Mouse (Mus musculus) CH12.LX (cell line): Measurements from ENCODE around the gene Dusp9. TPM values are rescaled to one million over a fixed set of nuclear protein-coding genes. Genes with fewer than 3 reads are reported as not detected.

ENCODE experiments used
- DNase-seq: peaks from one replicate; pipeline ENCODE4 v3.0.0-alpha.2; 2013; ENCODE audit errors: extremely low read depth
- H3K27ac ChIP-seq: 2 replicates; pipeline ENCODE4 v1.5.1; 2012; ENCODE audit warnings: low read depth, mild to moderate bottlenecking, control low read depth, moderate library complexity; ENCODE audit not compliant: insufficient read depth
- H3K27me3 ChIP-seq: replicated peaks from 2 replicates; pipeline ENCODE3; 2012; ENCODE audit warnings: inconsistent platforms
- H3K36me3 ChIP-seq, 2 experiments: replicated peaks in 1 of 2; 2 replicates each; pipeline versions ENCODE3 to v1.6.1; 2012; ENCODE audit warnings: inconsistent platforms in 1 of 2, low read length in 1 of 2, mild to moderate bottlenecking in 1 of 2, mixed read lengths in 1 of 2, moderate library complexity in 1 of 2; ENCODE audit not compliant: control insufficient read depth in 1 of 2, insufficient read depth in 1 of 2
- H3K4me1 ChIP-seq, 2 experiments: 2 replicates each; pipeline ENCODE4 v1.6.1; 2012; ENCODE audit warnings: inconsistent platforms in 1 of 2, moderate library complexity in 1 of 2; ENCODE audit not compliant: insufficient read depth in 2 of 2, control insufficient read depth in 1 of 2
- H3K4me2 ChIP-seq: 2 replicates; pipeline ENCODE4 v1.6.1; 2012; ENCODE audit warnings: low read depth, mild to moderate bottlenecking, control low read depth; ENCODE audit not compliant: poor library complexity, insufficient read depth, severe bottlenecking
- H3K4me3 ChIP-seq, 3 experiments: fragments of 150-350 bp in 1 of 3; sonication (generic) in 1 of 3; replicated peaks in 1 of 3; 2 replicates each; pipeline versions ENCODE3 to v1.5.1; 2011 to 2012; ENCODE audit warnings: low read depth in 2 of 3, low read length in 2 of 3, mild to moderate bottlenecking in 2 of 3, moderate library complexity in 2 of 3, control low read depth in 1 of 3, improper control_type of control experiment in 1 of 3, inconsistent platforms in 1 of 3, mixed read lengths in 1 of 3; ENCODE audit not compliant: poor library complexity in 1 of 3
- H3K79me2 ChIP-seq: replicated peaks from 2 replicates; pipeline ENCODE4 v1.6.1; 2012; ENCODE audit warnings: mild to moderate bottlenecking, moderate library complexity; ENCODE audit not compliant: control insufficient read depth, poor library complexity, insufficient read depth, severe bottlenecking; ENCODE audit errors: extremely low read depth
- H3K9ac ChIP-seq: 2 replicates; pipeline ENCODE4 v1.6.1; 2012; ENCODE audit warnings: low read depth, mild to moderate bottlenecking, control low read depth, moderate library complexity; ENCODE audit not compliant: insufficient read depth
- H3K9me3 ChIP-seq: replicated peaks from 2 replicates; pipeline ENCODE3; 2012; ENCODE audit warnings: low read length, inconsistent platforms, mixed read lengths
- BHLHE40 ChIP-seq: IDR thresholded peaks from 2 replicates; pipeline ENCODE4 v1.6.1; 2011; ENCODE audit warnings: mild to moderate bottlenecking, low read depth, low read length, improper control_type of control experiment
- CHD2 ChIP-seq: IDR thresholded peaks from 2 replicates; pipeline ENCODE4 v1.6.1; 2011; ENCODE audit warnings: low read length, improper control_type of control experiment
- E2F4 ChIP-seq: IDR thresholded peaks from 2 replicates; pipeline ENCODE4 v1.6.1; 2011; ENCODE audit warnings: low read depth, low read length, improper control_type of control experiment; ENCODE audit not compliant: insufficient replicate concordance
- EP300 ChIP-seq: IDR thresholded peaks from 2 replicates; pipeline ENCODE4 v1.6.1; 2011; ENCODE audit warnings: low read length, improper control_type of control experiment
- GABPA ChIP-seq: IDR thresholded peaks from 2 replicates; pipeline ENCODE4 v1.6.1; 2012; ENCODE audit warnings: low read depth, low read length, improper control_type of control experiment, inconsistent platforms; ENCODE audit not compliant: insufficient replicate concordance
- HCFC1 ChIP-seq: IDR thresholded peaks from 2 replicates; pipeline ENCODE4 v1.6.1; 2012; ENCODE audit warnings: low read depth, mild to moderate bottlenecking, inconsistent platforms, low read length, improper control_type of control experiment
- IRF4 ChIP-seq: IDR thresholded peaks from 2 replicates; pipeline ENCODE4 v1.6.1; 2014; ENCODE audit warnings: low read depth, mild to moderate bottlenecking, inconsistent platforms, low read length, improper control_type of control experiment
- JUN ChIP-seq: IDR thresholded peaks from 2 replicates; pipeline ENCODE4 v1.6.1; 2011; ENCODE audit warnings: low read depth, mild to moderate bottlenecking, low read length, improper control_type of control experiment, moderate library complexity; ENCODE audit not compliant: insufficient read depth
- KAT2A ChIP-seq: IDR thresholded peaks from 2 replicates; pipeline ENCODE4 v1.6.1; 2012; ENCODE audit warnings: low read length, improper control_type of control experiment, inconsistent platforms; ENCODE audit not compliant: insufficient replicate concordance
- MAFK ChIP-seq: IDR thresholded peaks from 2 replicates; pipeline ENCODE4 v1.6.1; 2011; ENCODE audit warnings: low read length, improper control_type of control experiment; ENCODE audit not compliant: insufficient replicate concordance
- MAX ChIP-seq: IDR thresholded peaks from 2 replicates; pipeline ENCODE4 v1.6.1; 2011; ENCODE audit warnings: low read length, improper control_type of control experiment
- MAZ ChIP-seq: IDR thresholded peaks from 2 replicates; pipeline ENCODE4 v1.6.1; 2012; ENCODE audit warnings: low read depth, mild to moderate bottlenecking, inconsistent platforms, low read length, improper control_type of control experiment, moderate library complexity
- MXI1 ChIP-seq: IDR thresholded peaks from 2 replicates; pipeline ENCODE4 v1.6.1; 2011; ENCODE audit warnings: mild to moderate bottlenecking, low read depth, low read length, improper control_type of control experiment
- MYC ChIP-seq: IDR thresholded peaks from 2 replicates; pipeline ENCODE4 v1.6.1; 2011; ENCODE audit warnings: low read depth, mild to moderate bottlenecking, improper control_type of control experiment, low read length
- POLR2A ChIP-seq: IDR thresholded peaks from 2 replicates; pipeline ENCODE4 v1.6.1; 2011; ENCODE audit warnings: low read depth, mild to moderate bottlenecking, improper control_type of control experiment, low read length
- RAD21 ChIP-seq: IDR thresholded peaks from 2 replicates; pipeline ENCODE4 v1.6.1; 2011; ENCODE audit warnings: low read depth, mild to moderate bottlenecking, low read length, improper control_type of control experiment, moderate library complexity
- SMC3 ChIP-seq: IDR thresholded peaks from 2 replicates; pipeline ENCODE4 v1.6.1; 2011; ENCODE audit warnings: low read depth, low read length, improper control_type of control experiment
- TCF12 ChIP-seq: IDR thresholded peaks from 2 replicates; pipeline ENCODE4 v1.6.1; 2014; ENCODE audit warnings: low read depth, mild to moderate bottlenecking, inconsistent platforms, low read length, improper control_type of control experiment
- USF1 ChIP-seq: IDR thresholded peaks from 2 replicates; pipeline ENCODE4 v1.6.1; 2014; ENCODE audit warnings: low read depth, mild to moderate bottlenecking, inconsistent platforms, low read length, improper control_type of control experiment
- USF2 ChIP-seq: conservative IDR thresholded peaks from 2 replicates; pipeline ENCODE4 v1.6.1; 2011; ENCODE audit warnings: low read depth, low read length, improper control_type of control experiment
- ZC3H11A ChIP-seq: IDR thresholded peaks from 2 replicates; pipeline ENCODE4 v1.6.1; 2012; ENCODE audit warnings: low read depth, mild to moderate bottlenecking, inconsistent platforms, low read length, improper control_type of control experiment
- ZKSCAN1 ChIP-seq: IDR thresholded peaks from 2 replicates; pipeline ENCODE4 v1.6.1; 2012; ENCODE audit warnings: low read depth, inconsistent platforms, low read length, improper control_type of control experiment, borderline replicate concordance
- dilution Hi-C: fragments of 300-500 bp; cut with MboI; formaldehyde crosslinking; loops from 2 replicates; pipeline ENCODE4 v1.14.3; 2020; ENCODE audit warnings: low sequenced_read_pairs; ENCODE audit not compliant: extremely low pct_unique_long_range_greater_than_20kb, extremely low pct_ligation_motif_present
- in situ Hi-C: fragments of 300-500 bp; cut with MboI; formaldehyde crosslinking; loops from 3 replicates; pipeline ENCODE4 v1.14.3; 2019; ENCODE audit warnings: low sequenced_read_pairs, low pct_ligation_motif_present, low pct_unique_long_range_greater_than_20kb, mixed read lengths
- polyA plus RNA-seq: library from polyadenylated mRNA; unstranded; fragments of >175 nt; gene quantifications from 2 replicates; pipeline ENCODE4 v1.2.1, GENCODE M21; 2012; ENCODE audit warnings: low read depth; ENCODE audit not compliant: insufficient read length
- total RNA-seq, 2 experiments: library from RNA; depleted of rRNA; stranded (reverse); fragments of 300-350 nt in 1 of 2; fragments of >200 nt in 1 of 2; gene quantifications; 2 replicates each; pipeline ENCODE4 v1.2.3; 2012 to 2014

The Dusp9 gene
- total and polyA plus RNA-seq, 3 experiments = 0.09 to 0.47 (median 0.17) TPM

DNA sequence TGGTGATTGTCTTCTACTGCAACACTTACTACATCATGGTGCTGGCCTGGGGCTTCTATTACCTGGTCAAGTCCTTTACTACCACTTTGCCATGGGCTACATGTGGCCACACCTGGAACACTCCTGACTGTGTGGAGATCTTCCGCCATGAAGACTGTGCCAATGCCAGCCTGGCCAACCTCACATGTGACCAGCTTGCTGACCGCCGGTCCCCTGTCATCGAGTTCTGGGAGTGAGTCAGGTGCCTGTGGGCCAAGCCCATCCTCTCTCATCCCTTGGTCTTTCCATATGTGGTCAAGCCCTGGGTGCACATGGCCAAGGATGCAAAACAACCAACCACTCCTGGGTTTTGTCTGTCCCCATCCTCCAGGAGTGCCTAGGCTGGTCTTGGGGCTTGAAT is 37.4 kb downstream of the Dusp9 start:
- peaks cover 3 to 4% of the 10 kb centered on the region in 2 experiments; a peak in 3 of 4 replicates for H3K4me1 ChIP-seq
- no peak overlapping the region for H3K27ac ChIP-seq
- TF ChIP-seq E2F4 (no peak), POLR2A (no peak), IRF4 (no peak), MAZ (no peak), USF1 (no peak), SMC3 (no peak), CHD2 (no peak), MXI1 (no peak), GABPA (no peak), HCFC1 (no peak), MAX (no peak), TCF12 (no peak)
- H3K36me3 ChIP-seq = peaks cover 21 to 31% of the 10 kb centered on the region in 2 experiments
- H3K4me2 ChIP-seq = no peak overlapping the region
- H3K79me2 ChIP-seq = no peaks in the 10 kb centered on the region
- H3K27me3 ChIP-seq = no peaks in the 10 kb centered on the region
- in situ Hi-C loops (no loop called here), dilution Hi-C loops (no loop called here)
- no peak for DNase-seq
- H3K9me3 ChIP-seq = no peaks in the 10 kb centered on the region
- H3K4me3 ChIP-seq = no peak overlapping the region
- no peak overlapping the region for H3K9ac ChIP-seq

DNA sequence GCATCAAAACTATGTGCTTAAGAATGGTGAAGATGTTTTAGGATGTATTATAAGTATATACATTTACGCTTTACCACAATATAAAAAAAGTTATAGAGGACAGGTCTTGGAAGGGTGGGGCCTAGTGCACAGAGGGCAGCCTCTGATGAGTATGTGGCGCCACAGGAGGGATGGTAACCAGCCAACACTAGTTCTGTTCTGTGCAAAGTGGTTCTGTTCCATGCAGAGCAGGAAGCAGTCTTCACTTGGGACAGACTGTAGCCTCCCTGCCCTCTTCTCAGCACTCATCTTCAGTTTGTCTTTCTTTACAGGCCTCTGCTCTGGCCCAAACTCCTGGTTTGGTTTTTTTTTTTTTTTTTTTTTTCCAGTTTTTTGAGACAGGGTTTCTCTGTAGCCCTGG is 44.9 kb downstream of the Dusp9 start:
- H3K9ac ChIP-seq = no peak overlapping the region
- H3K4me2 ChIP-seq = no peak overlapping the region
- no peak overlapping the region for H3K4me3 ChIP-seq
- DNase-seq = no peak
- no peaks in the 10 kb centered on the region for H3K9me3 ChIP-seq
- H3K36me3 ChIP-seq = peaks cover 73 to 95% of the 10 kb centered on the region in 2 experiments
- dilution Hi-C loops = no loop called here
- H3K79me2 ChIP-seq = no peaks in the 10 kb centered on the region
- no peak overlapping the region for H3K27ac ChIP-seq
- in situ Hi-C loops = no loop called here
- H3K27me3 ChIP-seq = no peaks in the 10 kb centered on the region
- H3K4me1 ChIP-seq = no peaks in the 10 kb centered on the region
- no peak for TF ChIP-seq MXI1

DNA sequence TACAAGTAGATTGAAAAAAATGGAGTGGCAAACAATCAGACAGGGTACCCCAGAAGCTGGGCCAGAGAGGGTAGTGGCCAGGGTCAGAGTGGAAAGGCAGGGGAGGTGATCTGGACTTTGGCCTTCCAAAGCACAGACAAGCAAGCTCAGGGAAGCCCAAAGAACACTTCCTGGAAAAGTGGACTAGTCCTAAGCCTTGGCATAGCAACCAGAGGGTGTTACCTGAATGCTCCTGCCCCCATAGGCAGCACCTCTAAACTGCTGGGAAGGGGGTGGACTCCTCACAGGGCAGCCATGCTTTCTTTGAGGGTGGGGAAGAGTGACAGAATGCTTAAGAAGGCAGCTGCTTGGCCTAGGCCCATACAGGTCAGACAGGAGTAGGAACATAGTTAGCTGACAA is 45.8 kb downstream of the Dusp9 start:
- H3K79me2 ChIP-seq = no peaks in the 10 kb centered on the region
- no peak for TF ChIP-seq RAD21
- no peak for TF ChIP-seq EP300
- TF ChIP-seq MAZ = no peak
- no peak for TF ChIP-seq E2F4
- no peak for TF ChIP-seq MYC
- no peak for TF ChIP-seq MAX
- TF ChIP-seq MAFK = no peak
- no peak for TF ChIP-seq ZKSCAN1
- no peak for TF ChIP-seq USF2
- TF ChIP-seq KAT2A = no peak
- TF ChIP-seq JUN = no peak
- no peak for TF ChIP-seq HCFC1
- no peak for TF ChIP-seq BHLHE40
- no peak for TF ChIP-seq ZC3H11A
- no peaks in the 10 kb centered on the region for H3K27me3 ChIP-seq
- in situ Hi-C loops = no loop called here
- no peak overlapping the region for H3K4me2 ChIP-seq
- no peak overlapping the region for H3K27ac ChIP-seq
- H3K36me3 ChIP-seq = peaks cover 75 to 96% of the 10 kb centered on the region in 2 experiments
- H3K9ac ChIP-seq = no peak overlapping the region
- no peak overlapping the region for H3K4me3 ChIP-seq
- H3K4me1 ChIP-seq = no peaks in the 10 kb centered on the region
- no peak for DNase-seq
- dilution Hi-C loops = no loop called here
- H3K9me3 ChIP-seq = no peaks in the 10 kb centered on the region
